In the genomic region with DNA sequence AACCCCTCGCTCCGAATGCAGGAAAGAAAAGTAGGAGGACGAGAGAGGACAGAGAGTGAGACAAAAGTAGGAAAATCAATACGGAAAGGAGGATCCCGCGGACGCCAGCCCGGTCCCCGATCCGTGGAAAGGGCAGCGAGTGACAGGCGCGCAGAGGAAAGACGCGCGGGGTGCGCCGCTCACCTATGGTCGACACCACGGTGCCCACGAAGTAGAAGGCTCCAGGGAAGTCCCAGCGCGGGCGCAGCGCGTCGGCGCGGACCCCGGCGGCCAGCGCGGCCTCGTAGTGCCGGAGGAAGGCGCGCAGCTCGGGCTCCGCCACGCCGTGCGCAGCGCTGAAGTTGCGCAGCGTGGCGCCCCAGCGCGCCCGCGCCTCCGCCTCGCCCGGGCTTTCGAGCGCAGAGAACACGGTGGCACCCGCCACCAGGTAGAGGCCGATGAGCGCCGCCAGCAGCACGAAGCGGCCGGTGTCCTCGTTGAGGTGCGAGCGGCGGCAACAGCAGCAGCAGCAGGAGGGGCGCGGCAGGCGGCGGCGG, we compare ENCODE assay signal across 9 mouse cellular contexts. TPM values are rescaled to one million over a fixed set of nuclear protein-coding genes. Genes with fewer than 3 reads are reported as not detected.
DNase-seq lines count a peak whose midpoint lies in the region; ATAC-seq and TF ChIP-seq lines count a peak whose summit lies in the region.
"Had no signal": no experiment of that assay in that cellular context is flagged by ENCODE, and none has a peak within 500 bp of the region (broad histone marks: within the 10 kb centered on the region; RNA-seq: fewer than 3 reads in every experiment).

No protein-coding gene starts in this region.

- H3K9ac ChIP-seq in intestine, postnatal 0 days (ENCODE audit: low read depth, low read length), result no peak overlapping the region
- peak overlapping the region; percentile 51 for H3K9ac ChIP-seq in neural tube, embryonic 15.5 days (replicated peaks)

- no peaks in the 10 kb centered on the region for H3K36me3 ChIP-seq in heart, embryonic 10.5 days
- no peaks in the 10 kb centered on the region for H3K36me3 ChIP-seq in E14TG2a.4 (ENCODE audit: insufficient read depth, low read length)
- no peaks in the 10 kb centered on the region for H3K36me3 ChIP-seq in intestine, postnatal 0 days (ENCODE audit: control insufficient read depth, insufficient read depth)
- H3K36me3 ChIP-seq in neural tube, embryonic 15.5 days, result no peaks in the 10 kb centered on the region

- H3K4me3 ChIP-seq in heart, embryonic 10.5 days, result peak overlapping the region; percentile 63
- H3K4me3 ChIP-seq in E14TG2a.4 (replicated peaks; ENCODE audit: low read length), result peak overlapping the region; percentile 80
- peak overlapping the region; percentile 43 for H3K4me3 ChIP-seq in intestine, postnatal 0 days (ENCODE audit: low read depth, low read length)
- H3K4me3 ChIP-seq in neural tube, embryonic 15.5 days (replicated peaks), result peak overlapping the region; percentile 54

- H3K4me1 ChIP-seq in heart, embryonic 10.5 days, result peaks cover 22% of the 10 kb centered on the region
- H3K4me1 ChIP-seq in E14TG2a.4 (replicated peaks; ENCODE audit: low read depth, low read length), result peaks cover 21% of the 10 kb centered on the region
- no peaks in the 10 kb centered on the region; the same call in 1 of the 2 replicates for H3K4me1 ChIP-seq in intestine, postnatal 0 days (replicated peaks; ENCODE audit: control insufficient read depth, insufficient read depth, low read length)
- H3K4me1 ChIP-seq in neural tube, embryonic 15.5 days, result peaks cover 30% of the 10 kb centered on the region

- no peak for TF ChIP-seq CTCF in E14TG2a.4 (conservative IDR thresholded peaks at IDR 0.05; ENCODE audit: low read length)
- no peak for TF ChIP-seq CTCF in intestine, postnatal 0 days (IDR thresholded peaks at IDR 0.05; ENCODE audit: low read depth)

- H3K9me3 ChIP-seq in heart, embryonic 10.5 days, result no peaks in the 10 kb centered on the region
- H3K9me3 ChIP-seq in E14TG2a.4 (ENCODE audit: low read length), result no peaks in the 10 kb centered on the region
- H3K9me3 ChIP-seq in intestine, postnatal 0 days (ENCODE audit: control insufficient read depth), result no peaks in the 10 kb centered on the region
- no peaks in the 10 kb centered on the region for H3K9me3 ChIP-seq in neural tube, embryonic 15.5 days (replicated peaks)

- intact Hi-C loops in heart, postnatal 10 days (cut with DNase I), result no loop called here
- intact Hi-C loops in gastrocnemius, postnatal 36 days (cut with DNase I), result no loop called here

- peak overlapping the region; percentile 72 for H3K4me2 ChIP-seq in intestine, postnatal 0 days (replicated peaks; ENCODE audit: low read depth)
- H3K4me2 ChIP-seq in neural tube, embryonic 15.5 days, result peak overlapping the region; percentile 99

- 1% methylated on average over 68 of the region's 72 CpGs for WGBS in heart, embryonic 10.5 days
- WGBS in intestine, postnatal 0 days, result under 1% methylated on average over 68 of the region's 72 CpGs
- WGBS in neural tube, embryonic 15.5 days, result under 1% methylated on average over 70 of the region's 72 CpGs

- H3K27me3 ChIP-seq in heart, embryonic 10.5 days (ENCODE audit: insufficient read depth, poor library complexity, severe bottlenecking), result peaks cover 86% of the 10 kb centered on the region
- H3K27me3 ChIP-seq in E14TG2a.4 (ENCODE audit: insufficient read depth, low read length), result peaks cover 76% of the 10 kb centered on the region
- H3K27me3 ChIP-seq in intestine, postnatal 0 days (replicated peaks; ENCODE audit: control insufficient read depth, insufficient read depth, low read length), result peaks cover 59% of the 10 kb centered on the region
- H3K27me3 ChIP-seq in neural tube, embryonic 15.5 days (replicated peaks), result peaks cover 77% of the 10 kb centered on the region
- H3K27me3 ChIP-seq: CH12.LX had no signal

- ATAC-seq in intestine, postnatal 0 days, result no peak
- peak; percentile 55 for ATAC-seq in neural tube, embryonic 15.5 days (ENCODE audit: low FRiP score)
- ATAC-seq in granulocyte monocyte progenitor cell, adult 5-6 weeks (replicated peaks; ENCODE audit: poor library complexity, severe bottlenecking), result no peak

- no peak for DNase-seq in heart, embryonic 10.5 days (ENCODE audit: low spot score)
- no peak for DNase-seq in heart, postnatal 10 days
- peak; percentile 51 for DNase-seq in embryo, embryonic 11 days
- DNase-seq in gastrocnemius, postnatal 36 days, result no peak

- H3K27ac ChIP-seq in heart, embryonic 10.5 days, result no peak overlapping the region
- H3K27ac ChIP-seq in intestine, postnatal 0 days (ENCODE audit: low read depth, low read length), result no peak overlapping the region
- no peak overlapping the region for H3K27ac ChIP-seq in neural tube, embryonic 15.5 days (replicated peaks)

RNA-seq across cellular contexts. Expression of a gene that starts 0.8 kb away (rescaled TPM):
- polyA plus RNA-seq in heart, embryonic 10.5 days (2016; fragmentation: Nextera tagmentation; extraction: Ambion mirVana), result 0.06 TPM in 1 of 2 replicates, not detected in the other
- total RNA-seq in heart, postnatal 10 days (2021), result under 1 TPM in 1 of 2 experiments, not detected in 1; 0.12 TPM
- not detected in 2 replicates for polyA plus RNA-seq in intestine, postnatal 0 days (2015; fragmentation: Nextera tagmentation; extraction: Ambion mirVana)
- 1.3 and 1.7 TPM in 2 replicates for polyA plus RNA-seq in neural tube, embryonic 15.5 days (2015; fragmentation: Nextera tagmentation; extraction: Ambion mirVana)
- not detected for total RNA-seq in gastrocnemius, postnatal 36 days (2021)
- 2.8 and 4.4 TPM in 2 replicates for total RNA-seq in granulocyte monocyte progenitor cell, adult 5-6 weeks (2014; fragmentation: Nextera tagmentation)
- 7.3 and 13.4 TPM in 2 replicates for total RNA-seq in granulocyte monocyte progenitor cell, adult 5-6 weeks (2017)
- total RNA-seq: CH12.LX had no signal
